In the genomic region with DNA sequence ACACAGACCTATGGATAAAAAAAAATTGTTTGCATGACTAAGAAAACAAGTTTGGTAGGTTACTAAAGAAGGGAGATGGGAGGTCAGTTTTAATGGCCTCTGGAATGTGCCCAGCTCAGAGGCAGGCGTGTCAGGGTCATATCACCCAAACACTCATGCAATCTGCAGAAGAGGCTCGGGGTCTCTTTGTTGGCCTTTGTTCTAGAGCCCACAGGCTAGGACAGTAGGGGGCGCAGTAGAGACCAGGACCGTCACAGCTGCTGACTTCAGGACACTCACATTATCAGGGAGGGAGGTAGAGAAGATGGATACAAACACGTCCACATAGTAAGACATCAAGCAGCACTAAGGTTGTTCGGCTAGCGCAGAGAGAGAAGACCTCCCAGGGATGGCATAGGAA, we compare ENCODE assay signal across 8 mouse cellular contexts. TPM values are rescaled to one million over a fixed set of nuclear protein-coding genes. Genes with fewer than 3 reads are reported as not detected.
A peak's percentile ranks its signal among the peaks of the same experiment; 100 is the strongest.
DNase-seq lines count a peak whose midpoint lies in the region; ATAC-seq lines count a peak whose summit lies in the region.

No protein-coding gene starts in this region.

- peaks cover 73% of the 10 kb centered on the region for H3K27me3 ChIP-seq in heart, embryonic 14.5 days (ENCODE audit: control insufficient read depth, insufficient read depth, low read length)
- peaks cover 6% of the 10 kb centered on the region; the same call in 1 of the 2 replicates for H3K27me3 ChIP-seq in hindbrain, embryonic 12.5 days
- H3K27me3 ChIP-seq in lung, embryonic 16.5 days (ENCODE audit: control insufficient read depth, insufficient read depth, low read depth, low read length): peaks cover 4% of the 10 kb centered on the region; the same call in 1 of the 2 replicates

- no peak overlapping the region for H3K9ac ChIP-seq in heart, embryonic 14.5 days (ENCODE audit: low read length)
- H3K9ac ChIP-seq in hindbrain, embryonic 12.5 days: no peak overlapping the region
- no peak overlapping the region for H3K9ac ChIP-seq in lung, embryonic 16.5 days (ENCODE audit: low read length)

- no peak overlapping the region for H3K27ac ChIP-seq in heart, embryonic 14.5 days (replicated peaks in 1 of 2; ENCODE audit: control insufficient read depth in 1 of 2, insufficient read depth in 1 of 2, low read depth in 2 of 2, low read length in 2 of 2)
- H3K27ac ChIP-seq in hindbrain, embryonic 12.5 days: no peak overlapping the region
- H3K27ac ChIP-seq in lung, embryonic 16.5 days (ENCODE audit: low read length): no peak overlapping the region

- no peak overlapping the region for H3K4me3 ChIP-seq in heart, embryonic 14.5 days (ENCODE audit: control insufficient read depth in 1 of 2, insufficient read depth in 1 of 2, low read depth in 1 of 2, low read length in 2 of 2)
- 0 out of 2 replicates have a peak overlapping the region, but pooled peaks have one; percentile 1 for H3K4me3 ChIP-seq in hindbrain, embryonic 12.5 days
- H3K4me3 ChIP-seq in lung, embryonic 16.5 days (ENCODE audit: low read length): no peak overlapping the region

- H3K9me3 ChIP-seq in heart, embryonic 14.5 days (ENCODE audit: control insufficient read depth, low read length): no peaks in the 10 kb centered on the region
- no peaks in the 10 kb centered on the region for H3K9me3 ChIP-seq in hindbrain, embryonic 12.5 days (replicated peaks)
- no peaks in the 10 kb centered on the region for H3K9me3 ChIP-seq in lung, embryonic 16.5 days (ENCODE audit: control insufficient read depth, low read length)

- ATAC-seq in heart, embryonic 14.5 days (ENCODE audit: insufficient number of reproducible peaks, insufficient read depth, low FRiP score, low read depth): no peak
- ATAC-seq in hindbrain, embryonic 12.5 days (ENCODE audit: low FRiP score): no peak
- ATAC-seq in lung, embryonic 16.5 days (ENCODE audit: low read depth): no peak

- 16% methylated on average over 7 of the region's 7 CpGs for WGBS in heart, embryonic 14.5 days
- 46% methylated on average over 7 of the region's 7 CpGs for WGBS in hindbrain, embryonic 12.5 days
- WGBS in lung, embryonic 16.5 days: 25% methylated on average over 7 of the region's 7 CpGs

- no peaks in the 10 kb centered on the region for H3K4me1 ChIP-seq in heart, embryonic 14.5 days (ENCODE audit: control insufficient read depth in 2 of 2, insufficient read depth in 2 of 2, low read length in 2 of 2)
- H3K4me1 ChIP-seq in hindbrain, embryonic 12.5 days: no peaks in the 10 kb centered on the region
- no peaks in the 10 kb centered on the region for H3K4me1 ChIP-seq in lung, embryonic 16.5 days (replicated peaks; ENCODE audit: control insufficient read depth, insufficient read depth, low read length)

- DNase-seq in heart, adult 9 months (ENCODE audit: low spot score in 2 of 2): no peak
- peak; percentile 26 to 51 for DNase-seq in adrenal gland, postnatal 36 days
- DNase-seq in urinary bladder, postnatal 36 days (ENCODE audit: low spot score in 2 of 2): peak; percentile 42
- no peak for DNase-seq in frontal cortex, postnatal 10 days (ENCODE audit: low spot score in 2 of 2)
- DNase-seq in MN1 (ENCODE audit: low spot score): no peak

- H3K4me2 ChIP-seq in heart, embryonic 14.5 days (ENCODE audit: low read length): peak overlapping the region; percentile 20; the same call in 1 of the 2 replicates
- peak overlapping the region; percentile 32 for H3K4me2 ChIP-seq in hindbrain, embryonic 12.5 days (replicated peaks)
- peak overlapping the region; percentile 4 for H3K4me2 ChIP-seq in lung, embryonic 16.5 days (ENCODE audit: low read depth, low read length)

- H3K36me3 ChIP-seq in heart, embryonic 14.5 days (ENCODE audit: control insufficient read depth, insufficient read depth, low read length): no peaks in the 10 kb centered on the region
- H3K36me3 ChIP-seq in hindbrain, embryonic 12.5 days: no peaks in the 10 kb centered on the region
- H3K36me3 ChIP-seq in lung, embryonic 16.5 days (ENCODE audit: control insufficient read depth, insufficient read depth, low read length): no peaks in the 10 kb centered on the region

RNA-seq across cellular contexts. Expression of a gene that starts 13.5 kb away (rescaled TPM):
- 0.36 TPM in 2 replicates for polyA plus RNA-seq in heart, embryonic 14.5 days (2014; fragmentation: Nextera tagmentation; extraction: Ambion mirVana)
- not detected for total RNA-seq in adrenal gland, postnatal 36 days (2021)
- 1.0 and 1.2 TPM in 2 replicates for polyA plus RNA-seq in hindbrain, embryonic 12.5 days (2016; fragmentation: Nextera tagmentation; extraction: Ambion mirVana)
- 0.19 and 0.20 TPM in 2 replicates for polyA plus RNA-seq in lung, embryonic 16.5 days (2015; fragmentation: Nextera tagmentation; extraction: Ambion mirVana)

RNA-seq across cellular contexts. Expression of a gene that starts 37.6 kb away (rescaled TPM):
- 4.7 and 5.9 TPM in 2 replicates for polyA plus RNA-seq in heart, embryonic 14.5 days (2014; fragmentation: Nextera tagmentation; extraction: Ambion mirVana)
- 10 to 100 TPM; 14.3 to 15.8 TPM for total RNA-seq in adrenal gland, postnatal 36 days (2021)
- 12.2 and 13.7 TPM in 2 replicates for polyA plus RNA-seq in hindbrain, embryonic 12.5 days (2016; fragmentation: Nextera tagmentation; extraction: Ambion mirVana)
- 4.5 and 4.6 TPM in 2 replicates for polyA plus RNA-seq in lung, embryonic 16.5 days (2015; fragmentation: Nextera tagmentation; extraction: Ambion mirVana)

RNA-seq across cellular contexts. Expression of a gene that starts 37.6 kb away (rescaled TPM):
- 80.4 and 91.8 TPM in 2 replicates for polyA plus RNA-seq in heart, embryonic 14.5 days (2014; fragmentation: Nextera tagmentation; extraction: Ambion mirVana)
- 100 to 1,000 TPM; 104 to 123 TPM for total RNA-seq in adrenal gland, postnatal 36 days (2021)
- polyA plus RNA-seq in hindbrain, embryonic 12.5 days (2016; fragmentation: Nextera tagmentation; extraction: Ambion mirVana): 77.2 and 83.6 TPM in 2 replicates
- 80.2 and 98.3 TPM in 2 replicates for polyA plus RNA-seq in lung, embryonic 16.5 days (2015; fragmentation: Nextera tagmentation; extraction: Ambion mirVana)

RNA-seq across cellular contexts. Expression of a gene that starts 37.9 kb away (rescaled TPM):
- polyA plus RNA-seq in heart, embryonic 14.5 days (2014; fragmentation: Nextera tagmentation; extraction: Ambion mirVana): 16.6 and 18.2 TPM in 2 replicates
- 10 to 100 TPM; 26.6 to 27.7 TPM for total RNA-seq in adrenal gland, postnatal 36 days (2021)
- polyA plus RNA-seq in hindbrain, embryonic 12.5 days (2016; fragmentation: Nextera tagmentation; extraction: Ambion mirVana): 21.7 and 22.8 TPM in 2 replicates
- 14.7 and 15.3 TPM in 2 replicates for polyA plus RNA-seq in lung, embryonic 16.5 days (2015; fragmentation: Nextera tagmentation; extraction: Ambion mirVana)

Comparison
In these comparisons a context has a peak if more than half of its experiments do, and no peak if none do; other contexts are left out.
1. DNase-seq: peak in adrenal gland, postnatal 36 days (2 of 2) and urinary bladder, postnatal 36 days (2 of 2); none in heart, adult 9 months (0 of 2), frontal cortex, postnatal 10 days (0 of 2) and MN1 (single experiment).
2. Peak in every context shown above with its lines, with median percentiles within 50 percentile points of each other: H3K4me2 ChIP-seq.